ENCODE assay signal across 34 mouse cellular contexts in genomic region chr16:77146801-77147200, GRCm38 (mm10).
"Had no signal": no experiment of that assay in that cellular context is flagged by ENCODE, and none has a peak within 500 bp of the region (broad histone marks: within the 10 kb centered on the region; RNA-seq: fewer than 3 reads in every experiment).

No protein-coding gene starts in this region.

- DNase-seq: heart, postnatal 10 days; heart, postnatal 14 days; heart, postnatal 36 days; heart, postnatal 4 days; kidney, adult 11 months; kidney, adult 18-20 months; kidney, adult 2 months; kidney, adult 8-10 months; kidney, adult 9 months; kidney, postnatal 10 days; kidney, postnatal 14 days; kidney, postnatal 25 days; kidney, postnatal 36 days; kidney, postnatal 4 days; layer of hippocampus, adult 9-11 months; layer of hippocampus, postnatal 36 days had no signal

- H3K27me3 ChIP-seq: heart, embryonic 13.5 days; heart, embryonic 15.5 days; hindbrain, embryonic 12.5 days; hindbrain, embryonic 13.5 days; hindbrain, embryonic 15.5 days; intestine, embryonic 15.5 days; kidney, embryonic 15.5 days had no signal

- H3K9ac ChIP-seq: heart, embryonic 13.5 days; heart, embryonic 15.5 days; hindbrain, embryonic 12.5 days; hindbrain, embryonic 13.5 days; hindbrain, embryonic 14.5 days; hindbrain, embryonic 15.5 days; intestine, embryonic 15.5 days; kidney, embryonic 15.5 days had no signal

- H3K27ac ChIP-seq: heart, embryonic 10.5 days; heart, embryonic 13.5 days; heart, embryonic 15.5 days; hindbrain, embryonic 10.5 days; hindbrain, embryonic 12.5 days; hindbrain, embryonic 13.5 days; hindbrain, embryonic 14.5 days; hindbrain, embryonic 15.5 days; hindbrain, postnatal 0 days; intestine, embryonic 15.5 days; kidney, embryonic 15.5 days; kidney, postnatal 0 days; layer of hippocampus, adult 2 months had no signal

- H3K36me3 ChIP-seq: heart, embryonic 10.5 days; heart, embryonic 13.5 days; heart, embryonic 15.5 days; hindbrain, embryonic 10.5 days; hindbrain, embryonic 12.5 days; hindbrain, embryonic 13.5 days; hindbrain, embryonic 15.5 days; intestine, embryonic 15.5 days; kidney, embryonic 15.5 days had no signal

- H3K4me2 ChIP-seq: heart, embryonic 11.5 days; heart, embryonic 13.5 days; heart, embryonic 15.5 days; hindbrain, embryonic 12.5 days; hindbrain, embryonic 13.5 days; hindbrain, embryonic 14.5 days; hindbrain, embryonic 15.5 days; intestine, embryonic 15.5 days; kidney, embryonic 15.5 days had no signal

- ATAC-seq: hindbrain, embryonic 16.5 days; hindbrain, postnatal 0 days; inflammation-experienced regulatory T-cells, adult 6 months; intestine, embryonic 15.5 days; intestine, embryonic 16.5 days; intestine, postnatal 0 days had no signal

- H3K4me3 ChIP-seq: heart, embryonic 10.5 days; heart, embryonic 13.5 days; heart, embryonic 15.5 days; hindbrain, embryonic 10.5 days; hindbrain, embryonic 12.5 days; hindbrain, embryonic 13.5 days; hindbrain, embryonic 15.5 days; intestine, embryonic 15.5 days; kidney, embryonic 15.5 days; layer of hippocampus, adult 2 months had no signal

- H3K9me3 ChIP-seq: heart, embryonic 10.5 days; heart, embryonic 13.5 days; heart, embryonic 15.5 days; hindbrain, embryonic 10.5 days; hindbrain, embryonic 12.5 days; hindbrain, embryonic 13.5 days; hindbrain, embryonic 15.5 days; intestine, embryonic 15.5 days; kidney, embryonic 15.5 days had no signal

- H3K4me1 ChIP-seq: heart, embryonic 10.5 days; heart, embryonic 13.5 days; heart, embryonic 15.5 days; hindbrain, embryonic 10.5 days; hindbrain, embryonic 12.5 days; hindbrain, embryonic 13.5 days; hindbrain, embryonic 15.5 days; intestine, embryonic 15.5 days had no signal
